Mouse (Mus musculus): ENCODE data around the gene Btbd35f7.
"Not testable (repeated sequence)": the region's sequence is repeated elsewhere in the genome, so short reads cannot be mapped to it uniquely, and the experiment has no call there.

Gene Btbd35f7

GRCm38 (mm10) chrX:5668767-5669166 lies at the start of gene Btbd35f7:
TSS of gene Btbd35f7 (plus strand) at chrX:5669067.
- DNase-seq (ENCODE audit: low spot score) = not testable (repeated sequence)
